Mouse (Mus musculus) MEL (cell line): ENCODE measurements around the gene C2. TPM values are rescaled to one million over a fixed set of nuclear protein-coding genes. Genes with fewer than 3 reads are reported as not detected.

Experiments used
- DNase-seq: peaks from one replicate; pipeline ENCODE4 v3.0.0; 2011; ENCODE audit warnings: low read depth, low spot score
- H3K27ac ChIP-seq: 2 replicates; pipeline ENCODE4 v1.5.1; 2012; ENCODE audit warnings: low read depth, mild to moderate bottlenecking, control low read depth, low read length, moderate library complexity; ENCODE audit not compliant: control insufficient read depth
- H3K27me3 ChIP-seq, 2 experiments: fragments of 150-350 bp in 1 of 2; sonication (generic) in 1 of 2; 2 replicates each; pipeline ENCODE4 v1.6.1; 2012; ENCODE audit warnings: low read length in 2 of 2, mild to moderate bottlenecking in 2 of 2, improper control_type of control experiment in 1 of 2, moderate library complexity in 1 of 2; ENCODE audit not compliant: insufficient read depth in 2 of 2, control insufficient read depth in 1 of 2
- H3K36me3 ChIP-seq, 2 experiments: 2 replicates each; pipeline ENCODE4 v1.6.1; 2012 to 2014; ENCODE audit warnings: low read length in 2 of 2, improper control_type of control experiment in 1 of 2, inconsistent platforms in 1 of 2, mild to moderate bottlenecking in 1 of 2; ENCODE audit not compliant: insufficient read depth in 2 of 2, control insufficient read depth in 1 of 2
- H3K4me1 ChIP-seq, 2 experiments: fragments of 150-350 bp in 1 of 2; sonication (generic) in 1 of 2; 2 replicates each; pipeline ENCODE4 v1.6.1; 2012; ENCODE audit warnings: low read length in 2 of 2, improper control_type of control experiment in 1 of 2, mild to moderate bottlenecking in 1 of 2; ENCODE audit not compliant: insufficient read depth in 2 of 2, control insufficient read depth in 1 of 2
- H3K4me3 ChIP-seq, 2 experiments: fragments of 150-350 bp in 1 of 2; sonication (generic) in 1 of 2; 2 replicates each; pipeline ENCODE4 v1.5.1; 2012; ENCODE audit warnings: low read depth in 2 of 2, low read length in 2 of 2, mild to moderate bottlenecking in 2 of 2, moderate library complexity in 2 of 2, control low read depth in 1 of 2, improper control_type of control experiment in 1 of 2; ENCODE audit not compliant: control insufficient read depth in 1 of 2, insufficient read depth in 1 of 2
- H3K79me2 ChIP-seq: 2 replicates; pipeline ENCODE4 v1.6.1; 2012; ENCODE audit warnings: mild to moderate bottlenecking, low read length, moderate library complexity; ENCODE audit not compliant: control insufficient read depth, poor library complexity, insufficient read depth
- H3K9ac ChIP-seq: 2 replicates; pipeline ENCODE4 v1.6.1; 2012; ENCODE audit warnings: low read depth, mild to moderate bottlenecking, control low read depth, low read length, moderate library complexity; ENCODE audit not compliant: control insufficient read depth, poor library complexity, severe bottlenecking
- H3K9me3 ChIP-seq: fragments of 150-350 bp; sonication (generic); replicated peaks from 2 replicates; pipeline ENCODE4 v1.6.1; 2012; ENCODE audit warnings: mild to moderate bottlenecking, low read length, improper control_type of control experiment, moderate library complexity; ENCODE audit not compliant: insufficient read depth
- BHLHE40 ChIP-seq: IDR thresholded peaks from 2 replicates; pipeline ENCODE4 v1.6.1; 2012; ENCODE audit warnings: low read depth, mild to moderate bottlenecking, inconsistent platforms, low read length, improper control_type of control experiment, borderline replicate concordance
- CTCF ChIP-seq, 3 experiments: IDR thresholded peaks in 2 of 3; conservative IDR thresholded peaks in 1 of 3; 2 replicates each; pipeline ENCODE4 v1.5.1; 2011 to 2012; ENCODE audit warnings: low read length in 3 of 3, low read depth in 2 of 3, mild to moderate bottlenecking in 2 of 3, improper control_type of control experiment in 1 of 3, inconsistent platforms in 1 of 3, mixed read lengths in 1 of 3, moderate library complexity in 1 of 3; ENCODE audit not compliant: control insufficient read depth in 1 of 3, insufficient read depth in 1 of 3, poor library complexity in 1 of 3, severe bottlenecking in 1 of 3
- E2F4 ChIP-seq: IDR thresholded peaks from 2 replicates; pipeline ENCODE4 v1.6.1; 2011; ENCODE audit warnings: low read depth, low read length, improper control_type of control experiment, borderline replicate concordance
- GATA1 ChIP-seq: IDR thresholded peaks from 2 replicates; pipeline ENCODE4 v1.6.1; 2011; ENCODE audit warnings: low read depth, low read length, improper control_type of control experiment
- JUND ChIP-seq: IDR thresholded peaks from 2 replicates; pipeline ENCODE4 v1.6.1; 2011; ENCODE audit warnings: low read depth, mild to moderate bottlenecking, improper control_type of control experiment, low read length
- KAT2A ChIP-seq: conservative IDR thresholded peaks from 2 replicates; pipeline ENCODE4 v1.6.1; 2012; ENCODE audit warnings: low read depth, low read length, improper control_type of control experiment, inconsistent platforms
- MAFK ChIP-seq: IDR thresholded peaks from 2 replicates; pipeline ENCODE4 v1.6.1; 2011; ENCODE audit warnings: low read depth, mild to moderate bottlenecking, low read length, improper control_type of control experiment, borderline replicate concordance
- MAX ChIP-seq: IDR thresholded peaks from 2 replicates; pipeline ENCODE4 v1.6.1; 2011; ENCODE audit warnings: low read length, improper control_type of control experiment
- MAZ ChIP-seq: IDR thresholded peaks from 2 replicates; pipeline ENCODE4 v1.6.1; 2012; ENCODE audit warnings: low read depth, mild to moderate bottlenecking, inconsistent platforms, low read length, improper control_type of control experiment
- MEF2A ChIP-seq: IDR thresholded peaks from 2 replicates; pipeline ENCODE4 v1.6.1; 2014; ENCODE audit warnings: low read depth, mild to moderate bottlenecking, inconsistent platforms, low read length, improper control_type of control experiment; ENCODE audit not compliant: poor library complexity, insufficient replicate concordance, severe bottlenecking; ENCODE audit errors: extremely low read depth
- NELFE ChIP-seq: IDR thresholded peaks from 2 replicates; pipeline ENCODE4 v1.6.1; 2011; ENCODE audit warnings: low read depth, low read length, improper control_type of control experiment
- POLR2AphosphoS2 ChIP-seq: IDR thresholded peaks from 2 replicates; pipeline ENCODE4 v1.6.1; 2011; ENCODE audit warnings: low read length, improper control_type of control experiment
- POLR2AphosphoS5 ChIP-seq: IDR thresholded peaks from 2 replicates; pipeline ENCODE4 v1.6.1; 2012; ENCODE audit warnings: low read depth, borderline replicate concordance, mild to moderate bottlenecking, inconsistent platforms, low read length, moderate library complexity, mixed read lengths
- USF2 ChIP-seq, 2 experiments: IDR thresholded peaks; 2 replicates each; pipeline ENCODE4 v1.6.1; 2011 to 2012; ENCODE audit warnings: improper control_type of control experiment in 2 of 2, low read length in 2 of 2, borderline replicate concordance in 1 of 2, inconsistent platforms in 1 of 2, low read depth in 1 of 2, mild to moderate bottlenecking in 1 of 2; ENCODE audit not compliant: insufficient read depth in 1 of 2
- ZC3H11A ChIP-seq: IDR thresholded peaks from 2 replicates; pipeline ENCODE4 v1.6.1; 2012; ENCODE audit warnings: low read depth, mild to moderate bottlenecking, inconsistent platforms, low read length, improper control_type of control experiment
- polyA plus RNA-seq, 2 experiments: library from polyadenylated mRNA; stranded (reverse) in 1 of 2; unstranded in 1 of 2; fragments of >175 nt in 1 of 2; fragments of >200 nt in 1 of 2; gene quantifications; 2 replicates each; pipeline versions ENCODE4 v1.2.1 to v1.2.4; 2012; ENCODE audit warnings: low replicate concordance in 2 of 2, low read depth in 1 of 2; ENCODE audit not compliant: insufficient read length in 2 of 2, insufficient read depth in 1 of 2, missing spikeins in 1 of 2
- total RNA-seq: library from RNA; depleted of rRNA; stranded (reverse); fragments of 300-350 nt; gene quantifications from 2 replicates; pipeline ENCODE4 v1.2.3, GENCODE M21; 2012

Gene C2
- total and polyA plus RNA-seq, 3 experiments = 2.2 to 9.4 TPM; not detected in 1

GRCm38 (mm10) chr17:34847615-34848014 lies 50.5 kb downstream of the C2 start:
- H3K27ac ChIP-seq = no peak overlapping the region

DNA sequence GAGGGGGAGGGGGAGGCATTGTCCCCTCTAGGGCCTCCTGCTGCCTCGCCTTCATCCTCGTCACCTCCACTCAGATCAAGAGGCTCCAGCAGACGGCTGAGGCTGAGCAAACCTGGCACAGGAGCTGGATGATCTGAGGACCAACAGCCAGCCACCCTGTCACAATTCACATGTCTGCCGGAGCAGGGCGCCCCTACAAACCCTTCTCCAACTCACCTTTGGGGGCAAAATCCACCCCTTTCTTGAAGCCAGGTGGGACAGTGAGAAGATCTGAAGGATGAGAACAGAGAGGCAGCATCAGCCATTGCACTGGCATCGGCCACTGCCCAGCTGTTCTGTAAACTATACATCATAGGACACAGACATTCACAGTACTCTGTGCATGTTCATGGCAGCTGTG lies 50.9 kb downstream of the C2 start:
- Histone ChIP-seq H3K4me3 (no peak overlapping the region), H3K36me3 (peaks cover 1 to 5% of the 10 kb centered on the region in 2 experiments), H3K9ac (no peak overlapping the region), H3K27ac (no peak overlapping the region), H3K4me1 (peaks cover 0 to 3% of the 10 kb centered on the region in 2 experiments; a peak in 2 of 4 replicates), H3K27me3 (no peaks in the 10 kb centered on the region), H3K9me3 (no peaks in the 10 kb centered on the region), H3K79me2 (peaks cover 15% of the 10 kb centered on the region)
- no peak for DNase-seq
- TF ChIP-seq CTCF (IDR thresholded peaks at IDR 0.05 in 2 of 3, conservative IDR thresholded peaks at IDR 0.05 in 1 of 3; ENCODE audit: control insufficient read depth in 1 of 3, insufficient read depth in 1 of 3, low read depth in 2 of 3, low read length in 3 of 3, poor library complexity in 1 of 3, severe bottlenecking in 1 of 3) = no peak

More at GRCm38 (mm10) chr17:34847615-34848014, 50.5 kb downstream of the C2 start:
- Histone ChIP-seq H3K4me3 (no peak overlapping the region), H3K27me3 (no peaks in the 10 kb centered on the region), H3K9ac (no peak overlapping the region), H3K36me3 (peaks cover 1 to 5% of the 10 kb centered on the region in 2 experiments), H3K79me2 (peaks cover 15% of the 10 kb centered on the region), H3K9me3 (no peaks in the 10 kb centered on the region), H3K4me1 (peaks cover 0 to 3% of the 10 kb centered on the region in 2 experiments; a peak in 2 of 4 replicates)
- TF ChIP-seq JUND = no peak
- no peak for TF ChIP-seq BHLHE40
- TF ChIP-seq NELFE = no peak
- no peak for TF ChIP-seq KAT2A
- TF ChIP-seq GATA1 = no peak
- TF ChIP-seq MEF2A = no peak
- TF ChIP-seq MAFK = no peak
- TF ChIP-seq MAX = no peak
- no peak for TF ChIP-seq ZC3H11A
- no peak for TF ChIP-seq POLR2AphosphoS5
- TF ChIP-seq CTCF (IDR thresholded peaks at IDR 0.05 in 2 of 3, conservative IDR thresholded peaks at IDR 0.05 in 1 of 3; ENCODE audit: control insufficient read depth in 1 of 3, insufficient read depth in 1 of 3, low read depth in 2 of 3, low read length in 3 of 3, poor library complexity in 1 of 3, severe bottlenecking in 1 of 3) = no peak
- DNase-seq = no peak

DNA sequence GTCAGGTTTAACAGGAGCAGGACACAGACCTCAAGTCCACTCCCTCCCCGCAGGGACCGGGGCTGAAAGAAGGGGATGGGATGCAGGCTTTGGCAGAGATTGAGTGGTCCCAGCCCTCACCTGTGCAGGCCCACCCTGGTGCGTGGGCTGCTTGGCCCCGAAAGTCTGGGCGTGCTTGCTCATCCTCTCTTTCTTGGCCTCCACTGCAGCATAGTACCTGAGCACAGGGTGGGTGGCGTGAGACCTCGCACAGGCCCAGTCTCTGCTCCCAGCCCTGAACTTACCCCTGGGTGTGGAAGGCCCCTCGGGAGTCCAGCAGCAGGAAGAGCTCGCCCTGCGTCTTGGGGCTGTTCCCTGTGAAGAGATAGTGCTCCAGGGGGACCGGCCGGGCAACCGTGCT lies 53.2 kb downstream of the C2 start:
- no peak for TF ChIP-seq MAZ
- no peak for TF ChIP-seq USF2 (IDR thresholded peaks at IDR 0.05; ENCODE audit: borderline replicate concordance in 1 of 2, insufficient read depth in 1 of 2, low read depth in 1 of 2, low read length in 2 of 2)
- TF ChIP-seq E2F4 = no peak
- no peak for TF ChIP-seq POLR2AphosphoS2
- H3K27me3 ChIP-seq = no peaks in the 10 kb centered on the region
- peaks cover 2% of the 10 kb centered on the region for H3K79me2 ChIP-seq
- H3K9ac ChIP-seq = no peak overlapping the region
- H3K4me3 ChIP-seq = no peak overlapping the region
- no peaks in the 10 kb centered on the region for H3K9me3 ChIP-seq
- no peaks in the 10 kb centered on the region for H3K4me1 ChIP-seq
- no peak for DNase-seq
- H3K27ac ChIP-seq = no peak overlapping the region
- H3K36me3 ChIP-seq = peaks cover 0 to 1% of the 10 kb centered on the region in 2 experiments; a peak in 3 of 4 replicates
